Mouse (Mus musculus) heart, embryonic 16.5 days (tissue): ENCODE data around the gene Endog. TPM values are rescaled to one million over a fixed set of nuclear protein-coding genes. Genes with fewer than 3 reads are reported as not detected.

Experiments
- ATAC-seq: fragments of 200-750 bp; cut with Nextera tagmentation; replicated peaks from 2 replicates; pipeline ENCODE4 v1.8.0; 2017; ENCODE audit warnings: moderate number of reproducible peaks; ENCODE audit not compliant: insufficient read depth, low FRiP score; ENCODE audit errors: extremely low read depth
- H3K27ac ChIP-seq: fragments of 300-500 bp; sonication (generic); 2 replicates; pipeline ENCODE4 v1.5.1; 2014; ENCODE audit warnings: mild to moderate bottlenecking, low read length, control low read depth, moderate library complexity
- H3K27me3 ChIP-seq: fragments of 300-500 bp; sonication (generic); 2 replicates; pipeline ENCODE4 v1.6.1; 2014; ENCODE audit warnings: low read length, mixed read lengths; ENCODE audit not compliant: control insufficient read depth, insufficient read depth
- H3K36me3 ChIP-seq: fragments of 300-500 bp; sonication (generic); 2 replicates; pipeline ENCODE4 v1.6.1; 2014; ENCODE audit not compliant: control insufficient read depth, insufficient read depth
- H3K4me1 ChIP-seq: fragments of 300-500 bp; sonication (generic); 2 replicates; pipeline ENCODE4 v1.6.1; 2014; ENCODE audit warnings: low read length, mixed read lengths; ENCODE audit not compliant: control insufficient read depth, insufficient read depth
- H3K4me2 ChIP-seq: fragments of 300-500 bp; sonication (generic); 2 replicates; pipeline ENCODE4 v1.6.1; 2014; ENCODE audit warnings: low read depth, mild to moderate bottlenecking, control low read depth, low read length
- H3K4me3 ChIP-seq: fragments of 300-500 bp; sonication (generic); 2 replicates; pipeline ENCODE4 v1.5.1; 2014; ENCODE audit warnings: mild to moderate bottlenecking, control low read depth, low read length
- H3K9ac ChIP-seq: fragments of 300-500 bp; sonication (generic); 2 replicates; pipeline ENCODE4 v1.6.1; 2014; ENCODE audit warnings: low read length, control low read depth
- H3K9me3 ChIP-seq: fragments of 300-500 bp; sonication (generic); replicated peaks from 2 replicates; pipeline ENCODE4 v1.6.1; 2016; ENCODE audit warnings: low read length; ENCODE audit not compliant: control insufficient read depth
- WGBS: fragments of 180-500 bp; shearing (Covaris S2); extraction: QIAGEN DNeasy Blood & Tissue Kit; methylation state at CpG from one replicate; pipeline ENCODE4 v1.1.7; 2014; 5-methylcytosine and 5-hydroxymethylcytosine counted together
- polyA plus RNA-seq: library from polyadenylated mRNA; unstranded; fragments of >200 nt; fragmentation: Nextera tagmentation; extraction: Ambion mirVana; gene quantifications from 2 replicates; pipeline ENCODE4 v1.2.1, GENCODE M21; 2015

The Endog gene
- polyA plus RNA-seq, 1 experiment from 2014 or later: 40.0 TPM

DNA sequence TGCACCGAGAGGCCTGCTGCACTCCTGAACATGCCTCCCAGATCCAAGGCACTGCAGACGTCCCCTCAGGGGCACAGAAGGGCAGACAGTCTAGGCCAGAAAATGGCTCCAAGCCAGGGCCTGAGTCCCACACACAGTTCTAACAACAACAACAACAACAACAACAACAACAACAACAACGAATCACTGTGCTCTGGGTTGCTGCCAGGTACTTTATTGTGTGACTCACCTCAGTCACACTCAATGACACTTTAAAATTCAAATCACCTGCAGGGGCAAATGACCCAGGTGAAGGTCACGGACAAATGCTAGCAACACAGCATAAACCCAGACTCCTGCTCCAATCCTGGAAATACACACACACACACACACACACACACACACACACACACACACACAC is 26.7 kb downstream of the Endog start:
- Histone ChIP-seq H3K4me1 (peaks cover 15% of the 10 kb centered on the region), H3K27ac (no peak overlapping the region), H3K36me3 (no peaks in the 10 kb centered on the region), H3K27me3 (no peaks in the 10 kb centered on the region), H3K9ac (peak overlapping the region; percentile 7; the same call in 1 of the 2 replicates), H3K4me2 (no peak overlapping the region), H3K9me3 (no peaks in the 10 kb centered on the region), H3K4me3 (no peak overlapping the region)
- 63% methylated on average over 4 of the region's 4 CpGs for WGBS
- no peak for ATAC-seq

- Histone ChIP-seq H3K27me3 (no peaks in the 10 kb centered on the region), H3K4me3 (no peak overlapping the region), H3K9me3 (no peaks in the 10 kb centered on the region), H3K9ac (no peak overlapping the region), H3K27ac (0 out of 2 replicates have a peak overlapping the region, but pooled peaks have one; percentile 20), H3K36me3 (no peaks in the 10 kb centered on the region), H3K4me1 (peaks cover 23% of the 10 kb centered on the region), H3K4me2 (no peak overlapping the region)
- no peak for ATAC-seq
- 40% methylated on average over 1 of the region's 1 CpGs for WGBS
Observed at GRCm38 (mm10) chr2:30199984-30200383, 28.7 kb downstream of the Endog start.

- H3K36me3 ChIP-seq: no peaks in the 10 kb centered on the region
- no peak overlapping the region for H3K4me3 ChIP-seq
- H3K4me1 ChIP-seq: peaks cover 24% of the 10 kb centered on the region
- no peak overlapping the region for H3K9ac ChIP-seq
- no peaks in the 10 kb centered on the region for H3K27me3 ChIP-seq
- 37% methylated on average over 5 of the region's 5 CpGs for WGBS
- H3K27ac ChIP-seq: 0 out of 2 replicates have a peak overlapping the region, but pooled peaks have one; percentile 20
- no peaks in the 10 kb centered on the region for H3K9me3 ChIP-seq
- no peak for ATAC-seq
- 0 out of 2 replicates have a peak overlapping the region, but pooled peaks have one; percentile 13 for H3K4me2 ChIP-seq
Observed at GRCm38 (mm10) chr2:30200388-30200925, 29.2 kb downstream of the Endog start.

GRCm38 (mm10) chr2:30203439-30203838 is 32.1 kb downstream of the Endog start:
- Histone ChIP-seq H3K4me1 (peaks cover 28% of the 10 kb centered on the region), H3K36me3 (no peaks in the 10 kb centered on the region), H3K9ac (no peak overlapping the region), H3K4me2 (no peak overlapping the region), H3K27me3 (no peaks in the 10 kb centered on the region), H3K4me3 (no peak overlapping the region), H3K9me3 (no peaks in the 10 kb centered on the region), H3K27ac (no peak overlapping the region)
- WGBS: 75% methylated on average over 7 of the region's 7 CpGs
- ATAC-seq: no peak

GRCm38 (mm10) chr2:30205255-30205628 is 33.9 kb downstream of the Endog start:
- Histone ChIP-seq H3K27me3 (no peaks in the 10 kb centered on the region), H3K36me3 (no peaks in the 10 kb centered on the region), H3K9me3 (no peaks in the 10 kb centered on the region), H3K27ac (peak overlapping the region; percentile 91), H3K4me2 (peak overlapping the region; percentile 90), H3K9ac (peak overlapping the region; percentile 81), H3K4me3 (peak overlapping the region; percentile 79), H3K4me1 (peaks cover 23% of the 10 kb centered on the region)
- peak; percentile 41 for ATAC-seq
- WGBS: under 1% methylated on average over 13 of the region's 13 CpGs

DNA sequence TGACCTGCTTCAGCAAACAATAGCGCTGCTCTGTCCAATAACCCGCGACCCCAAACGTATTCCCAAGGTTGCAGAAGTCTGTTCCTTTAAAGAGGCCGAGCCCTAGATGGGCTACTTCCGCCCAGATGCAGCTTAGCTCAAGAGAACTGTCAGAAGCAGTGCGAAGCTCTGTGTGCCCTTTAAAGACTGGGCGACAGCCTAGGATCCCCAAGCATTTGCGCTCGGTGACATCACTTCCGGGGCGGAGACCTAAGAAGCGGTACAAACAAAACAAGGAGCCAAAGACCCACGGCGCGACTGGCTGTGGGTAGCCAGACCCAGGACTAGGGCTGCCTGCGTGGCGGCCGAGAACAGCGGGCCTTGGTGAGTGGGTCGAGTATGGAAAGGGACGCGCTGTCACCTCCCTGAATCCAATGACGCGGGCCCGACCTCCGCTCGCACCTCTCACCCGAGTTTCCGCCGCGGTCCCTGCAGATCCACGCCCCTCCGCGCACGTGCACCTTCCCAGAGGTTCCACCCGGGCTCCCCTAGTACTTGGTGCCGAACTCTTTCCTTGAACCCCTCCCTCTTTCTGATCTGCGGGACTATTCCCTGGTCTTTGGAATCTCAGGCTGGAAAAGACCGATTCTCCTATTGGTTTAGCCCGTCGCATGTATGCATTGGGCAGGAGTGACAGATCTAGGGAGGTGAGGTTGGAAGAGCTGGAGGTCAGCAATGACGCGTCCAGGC is 34.5 kb downstream of the Endog start, which contains the start of gene Kyat1:
TSS of gene Kyat1 (minus strand) at position 219 of the 729 bp plus-strand sequence.
- under 1% methylated on average over 44 of the region's 44 CpGs for WGBS
- H3K4me2 ChIP-seq: peak within 1 kb of the TSS; percentile 90

DNA sequence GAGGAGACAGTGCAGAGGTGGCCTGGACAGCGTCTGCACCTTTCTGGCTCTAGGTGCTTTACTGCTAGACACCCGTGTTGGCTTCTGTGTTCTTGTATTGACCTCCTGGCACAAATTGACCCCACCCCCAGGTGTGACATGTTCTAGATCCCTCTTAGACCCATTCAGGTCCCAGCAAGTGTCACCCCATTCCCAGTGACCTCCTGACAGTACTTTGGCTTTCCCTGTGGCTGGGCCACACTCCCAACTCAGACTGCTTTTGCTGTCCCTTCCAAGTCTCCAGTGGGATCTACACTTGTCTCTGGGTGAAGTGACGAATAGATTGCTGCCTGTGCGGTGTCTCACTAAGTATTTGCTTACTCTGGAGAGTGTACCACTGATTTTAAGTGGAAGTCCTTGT is 36.1 kb downstream of the Endog start:
- H3K36me3 ChIP-seq: no peaks in the 10 kb centered on the region
- H3K4me2 ChIP-seq: no peak overlapping the region
- H3K9ac ChIP-seq: no peak overlapping the region
- ATAC-seq: no peak
- peaks cover 16% of the 10 kb centered on the region for H3K4me1 ChIP-seq
- no peaks in the 10 kb centered on the region for H3K9me3 ChIP-seq
- H3K4me3 ChIP-seq: no peak overlapping the region
- H3K27me3 ChIP-seq: no peaks in the 10 kb centered on the region
- 73% methylated on average over 4 of the region's 4 CpGs for WGBS
- no peak overlapping the region for H3K27ac ChIP-seq

More for the DNA sequence above, 34.5 kb downstream of the Endog start, which contains the start of gene Kyat1:
- Histone ChIP-seq H3K9me3 (no peaks in the 10 kb centered on the region), H3K9ac (peak within 1 kb of the TSS; percentile 81), H3K36me3 (no peaks in the 10 kb centered on the region), H3K27me3 (no peaks in the 10 kb centered on the region), H3K27ac (peak within 1 kb of the TSS; percentile 91), H3K4me1 (peaks cover 17% of the 10 kb centered on the region), H3K4me3 (peak within 1 kb of the TSS; percentile 79)
- ATAC-seq: peak; percentile 98

DNA sequence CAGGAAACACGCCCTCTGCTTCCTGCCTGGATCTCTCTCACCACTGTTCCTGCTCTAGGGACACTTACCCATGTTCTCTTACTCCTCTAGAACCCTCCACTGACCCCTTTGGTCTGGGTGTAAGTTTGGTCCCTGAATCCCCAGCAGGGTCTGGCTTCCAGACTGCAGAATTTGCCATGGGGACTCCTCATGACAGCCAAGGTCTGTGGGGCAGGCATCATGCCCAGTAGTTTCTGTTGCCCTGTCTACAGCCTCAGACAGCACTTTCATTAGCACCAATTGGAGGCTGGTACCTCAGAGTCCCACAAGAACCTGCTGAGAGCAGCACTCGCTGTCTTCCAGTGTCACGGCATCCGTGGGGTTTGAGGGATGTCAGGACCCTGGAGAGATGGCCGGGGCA is 36.6 kb downstream of the Endog start:
- 69% methylated on average over 5 of the region's 5 CpGs for WGBS
- no peaks in the 10 kb centered on the region for H3K9me3 ChIP-seq
- H3K4me1 ChIP-seq: peaks cover 16% of the 10 kb centered on the region
- no peaks in the 10 kb centered on the region for H3K36me3 ChIP-seq
- H3K27me3 ChIP-seq: no peaks in the 10 kb centered on the region
- no peak overlapping the region for H3K27ac ChIP-seq
- no peak for ATAC-seq
- H3K4me2 ChIP-seq: no peak overlapping the region
- H3K9ac ChIP-seq: no peak overlapping the region
- no peak overlapping the region for H3K4me3 ChIP-seq

DNA sequence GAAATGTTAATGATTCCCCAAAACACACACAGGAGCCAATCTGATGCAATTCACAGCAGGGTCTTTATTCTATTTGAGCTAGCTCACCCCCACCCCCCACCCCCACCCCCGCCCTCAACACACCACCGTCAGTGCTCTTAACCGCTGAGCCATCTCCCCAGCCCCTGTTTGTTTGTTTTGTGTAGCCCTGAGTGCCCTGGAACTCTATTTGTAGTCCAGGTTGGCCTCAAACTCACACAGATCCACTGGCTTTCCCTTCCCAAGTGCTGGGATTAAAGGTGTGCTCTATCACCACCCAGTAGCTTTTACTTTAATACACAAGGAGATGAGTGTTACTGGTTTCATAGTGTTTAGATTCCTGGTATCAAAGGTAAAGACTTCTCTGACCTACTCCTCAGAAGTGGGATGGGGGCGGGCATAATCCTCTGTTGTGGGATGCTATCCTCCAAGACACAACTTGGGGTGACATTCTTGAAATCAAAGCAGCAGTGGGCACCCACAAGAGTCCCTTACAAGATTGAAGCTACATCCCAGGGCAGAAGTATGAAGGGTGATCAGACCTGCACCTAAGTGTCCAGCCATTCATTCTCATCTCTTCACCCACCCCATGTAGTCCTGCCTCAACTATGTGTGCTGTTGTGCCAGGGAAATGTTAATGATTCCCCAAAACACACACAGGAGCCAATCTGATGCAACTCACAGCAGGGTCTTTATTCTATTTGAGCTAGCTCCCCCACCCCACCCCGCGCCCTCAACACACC is 40.3 kb downstream of the Endog start:
- Histone ChIP-seq H3K27ac (no peak overlapping the region), H3K9me3 (no peaks in the 10 kb centered on the region), H3K27me3 (no peaks in the 10 kb centered on the region), H3K4me3 (no peak overlapping the region), H3K4me1 (peaks cover 1% of the 10 kb centered on the region), H3K4me2 (no peak overlapping the region), H3K9ac (no peak overlapping the region), H3K36me3 (no peaks in the 10 kb centered on the region)
- WGBS: 63% methylated on average over 6 of the region's 6 CpGs
- ATAC-seq: no peak
